Mouse (Mus musculus) limb, embryonic 12.5 days (tissue): ENCODE measurements around the gene Isyna1. TPM values are rescaled to one million over a fixed set of nuclear protein-coding genes. Genes with fewer than 3 reads are reported as not detected.

ENCODE experiments used
- ATAC-seq: fragments of 200-750 bp; cut with Nextera tagmentation; 2 replicates; pipeline ENCODE4 v1.8.0; 2017; ENCODE audit warnings: low read depth, moderate TSS enrichment; ENCODE audit not compliant: insufficient number of reproducible peaks, insufficient read depth, low FRiP score, low TSS enrichment
- H3K27ac ChIP-seq: fragments of 300-500 bp; sonication (generic); 2 replicates; pipeline ENCODE4 v1.5.1; 2016; ENCODE audit warnings: mild to moderate bottlenecking, moderate library complexity
- H3K27me3 ChIP-seq: fragments of 300-500 bp; sonication (generic); 2 replicates; pipeline ENCODE4 v1.6.1; 2016; ENCODE audit warnings: mild to moderate bottlenecking, moderate library complexity
- H3K36me3 ChIP-seq: fragments of 300-500 bp; sonication (generic); 2 replicates; pipeline ENCODE4 v1.6.1; 2016; ENCODE audit warnings: mild to moderate bottlenecking, moderate library complexity
- H3K4me1 ChIP-seq: fragments of 300-500 bp; sonication (generic); replicated peaks from 2 replicates; pipeline ENCODE4 v1.6.1; 2016
- H3K4me2 ChIP-seq: fragments of 300-500 bp; sonication (generic); 2 replicates; pipeline ENCODE4 v1.6.1; 2016; ENCODE audit warnings: mild to moderate bottlenecking, moderate library complexity
- H3K4me3 ChIP-seq: fragments of 300-500 bp; sonication (generic); replicated peaks from 2 replicates; pipeline ENCODE4 v1.5.1; 2016; ENCODE audit warnings: mild to moderate bottlenecking
- H3K9ac ChIP-seq: fragments of 300-500 bp; sonication (generic); replicated peaks from 2 replicates; pipeline ENCODE4 v1.6.1; 2016; ENCODE audit warnings: mild to moderate bottlenecking, moderate library complexity
- H3K9me3 ChIP-seq: fragments of 300-500 bp; sonication (generic); 2 replicates; pipeline ENCODE4 v1.6.1; 2016; ENCODE audit warnings: mild to moderate bottlenecking, moderate library complexity
- WGBS: fragments of 180-500 bp; shearing (Covaris S2); methylation state at CpG from one replicate; pipeline ENCODE4 v1.1.7; 2016; 5-methylcytosine and 5-hydroxymethylcytosine counted together
- polyA plus RNA-seq: library from polyadenylated mRNA; unstranded; fragments of >200 nt; fragmentation: Nextera tagmentation; extraction: Ambion mirVana; gene quantifications from 2 replicates; pipeline ENCODE4 v1.2.1, GENCODE M21; 2016

The Isyna1 gene
- polyA plus RNA-seq, 1 experiment from 2014 or later = 180 TPM

DNA sequence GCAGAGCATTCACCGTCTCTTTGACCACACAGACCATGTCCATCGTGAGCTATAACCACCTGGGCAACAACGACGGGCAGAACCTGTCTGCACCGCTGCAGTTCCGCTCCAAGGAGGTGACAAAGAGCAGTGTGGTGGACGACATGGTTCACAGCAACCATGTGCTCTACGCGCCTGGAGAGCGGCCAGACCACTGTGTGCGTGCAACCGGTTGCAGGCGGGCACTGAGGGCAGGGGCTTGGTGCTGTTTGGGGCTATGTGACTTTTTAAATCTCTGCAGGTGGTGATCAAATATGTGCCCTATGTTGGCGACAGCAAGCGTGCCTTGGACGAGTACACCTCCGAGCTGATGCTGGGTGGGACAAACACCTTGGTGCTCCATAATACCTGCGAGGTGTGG, 2.0 kb downstream of the Isyna1 start:
- peak overlapping the region; percentile 96; the same call in 1 of the 2 replicates for H3K4me2 ChIP-seq
- 94% methylated on average over 18 of the region's 18 CpGs for WGBS
- H3K9ac ChIP-seq = no peak overlapping the region
- no peak for ATAC-seq
- no peaks in the 10 kb centered on the region for H3K9me3 ChIP-seq
- peaks cover 79% of the 10 kb centered on the region for H3K4me1 ChIP-seq
- H3K36me3 ChIP-seq = peaks cover 49% of the 10 kb centered on the region
- H3K4me3 ChIP-seq = 0 out of 2 replicates have a peak overlapping the region, but pooled peaks have one; percentile 4
- no peaks in the 10 kb centered on the region; the same call in 1 of the 2 replicates for H3K27me3 ChIP-seq
- H3K27ac ChIP-seq = no peak overlapping the region

DNA sequence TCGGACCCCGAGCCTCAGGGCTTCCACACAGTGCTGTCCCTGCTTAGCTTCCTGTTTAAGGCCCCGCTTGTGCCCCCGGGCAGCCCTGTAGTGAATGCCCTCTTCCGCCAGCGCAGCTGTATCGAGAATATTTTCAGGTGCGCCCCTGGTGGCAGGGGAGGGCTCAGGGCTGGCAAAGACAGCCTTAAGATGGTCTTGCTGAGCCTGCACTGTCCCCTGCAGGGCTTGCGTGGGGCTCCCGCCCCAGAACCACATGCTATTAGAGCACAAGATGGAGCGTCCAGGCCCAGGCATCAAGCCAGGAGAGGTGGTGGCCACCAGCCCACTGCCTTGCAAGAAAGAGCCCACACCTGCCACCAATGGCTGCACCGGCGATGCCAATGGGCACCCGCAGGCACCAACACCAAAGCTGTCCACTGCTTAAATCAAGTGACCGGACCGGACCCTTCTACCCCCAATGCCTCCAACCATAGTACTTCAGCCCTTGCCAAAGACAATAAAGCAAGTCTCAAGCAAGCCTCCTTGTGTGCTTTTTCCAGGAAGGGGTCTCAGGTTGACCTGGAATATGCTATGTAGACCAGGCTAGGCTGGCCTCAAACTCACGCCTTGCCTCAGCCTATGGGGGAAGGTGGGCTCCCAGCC, 2.7 kb downstream of the Isyna1 start:
- peaks cover 86% of the 10 kb centered on the region for H3K4me1 ChIP-seq
- H3K36me3 ChIP-seq = peaks cover 45% of the 10 kb centered on the region

DNA sequence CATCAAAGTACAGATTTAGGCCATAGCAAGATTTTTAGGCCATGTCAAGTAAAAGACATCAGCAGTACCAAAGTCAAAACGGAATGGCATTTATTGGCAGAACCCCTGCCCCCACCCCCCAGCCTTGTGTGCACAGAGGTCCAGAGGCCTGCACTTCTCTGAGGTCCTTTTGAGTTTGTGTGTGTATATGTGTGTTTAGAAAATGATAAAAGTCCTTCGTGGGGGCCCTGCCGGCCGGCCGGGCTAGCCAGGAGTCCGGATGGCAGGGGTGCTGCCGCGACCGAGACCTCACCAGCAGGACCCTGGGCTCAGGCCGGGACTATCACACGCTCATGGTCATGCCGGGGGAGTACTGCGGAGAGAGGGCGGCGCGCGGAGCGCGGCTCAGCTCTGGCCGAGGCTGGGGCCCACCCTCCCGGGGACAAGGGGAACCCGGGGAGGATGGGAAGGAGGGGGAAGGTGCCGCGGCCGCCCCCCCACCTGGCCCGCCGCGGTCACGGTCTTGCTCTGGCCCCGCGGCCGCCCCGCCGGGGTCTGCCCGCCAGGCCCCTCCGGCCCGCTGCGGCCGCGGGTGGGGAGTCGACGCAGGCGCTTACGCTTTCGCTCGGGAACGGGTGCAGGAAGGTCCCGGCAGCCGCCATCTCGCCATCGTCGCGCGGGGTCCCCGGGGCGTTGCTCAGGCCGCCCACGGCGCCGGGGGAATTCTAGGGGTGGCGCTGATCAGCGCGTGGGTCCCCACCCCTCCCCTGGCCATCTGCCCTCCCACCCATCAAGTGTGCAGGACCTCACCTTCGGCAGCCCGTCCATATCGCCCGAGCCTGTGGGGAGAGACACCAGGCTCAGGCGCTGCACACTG, 3.5 kb downstream of the Isyna1 start:
- 12% methylated on average over 56 of the region's 68 CpGs for WGBS
- H3K27ac ChIP-seq = peak overlapping the region; percentile 62
- H3K9me3 ChIP-seq = no peaks in the 10 kb centered on the region; the same call in 1 of the 2 replicates
- H3K9ac ChIP-seq = peak overlapping the region; percentile 75
- H3K36me3 ChIP-seq = peaks cover 47% of the 10 kb centered on the region
- H3K27me3 ChIP-seq = no peaks in the 10 kb centered on the region; the same call in 1 of the 2 replicates
- peaks cover 86% of the 10 kb centered on the region for H3K4me1 ChIP-seq
- H3K4me2 ChIP-seq = peak overlapping the region; percentile 88
- H3K4me3 ChIP-seq = peak overlapping the region; percentile 50
- ATAC-seq = no peak

More for the DNA sequence above, 2.7 kb downstream of the Isyna1 start:
- H3K9ac ChIP-seq = no peak overlapping the region
- no peaks in the 10 kb centered on the region; the same call in 1 of the 2 replicates for H3K27me3 ChIP-seq
- H3K9me3 ChIP-seq = no peaks in the 10 kb centered on the region
- H3K4me3 ChIP-seq = peak overlapping the region; percentile 50; the same call in 1 of the 2 replicates
- H3K4me2 ChIP-seq = peak overlapping the region; percentile 88
- WGBS = 86% methylated on average over 17 of the region's 17 CpGs
- no peak for ATAC-seq
- H3K27ac ChIP-seq = peak overlapping the region; percentile 50; the same call in 1 of the 2 replicates

DNA sequence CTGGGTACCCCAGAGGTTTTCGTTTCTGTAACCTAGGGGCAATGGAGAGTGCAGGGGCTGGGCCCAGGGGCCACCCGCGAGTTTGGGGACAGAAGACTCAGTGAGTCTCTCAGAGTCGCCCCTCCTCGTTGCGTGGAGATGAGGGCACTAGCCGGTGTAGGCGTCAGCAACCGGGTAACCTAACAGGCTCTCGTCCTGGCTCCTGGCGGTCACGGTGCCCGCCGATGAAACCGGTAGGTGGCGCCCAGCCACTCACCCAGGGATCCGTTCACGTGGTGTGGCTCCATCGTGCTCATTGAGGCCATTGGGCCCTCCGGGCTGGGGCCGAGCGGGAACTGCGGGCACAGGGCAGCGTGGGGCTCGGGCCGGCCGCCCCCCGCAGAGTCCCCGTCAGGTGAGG, 4.1 kb downstream of the Isyna1 start:
- WGBS = under 1% methylated on average over 29 of the region's 29 CpGs
- Histone ChIP-seq H3K9me3 (no peaks in the 10 kb centered on the region; the same call in 1 of the 2 replicates), H3K27ac (peak overlapping the region; percentile 62), H3K4me3 (peak overlapping the region; percentile 50), H3K9ac (peak overlapping the region; percentile 75), H3K4me1 (peaks cover 79% of the 10 kb centered on the region), H3K4me2 (peak overlapping the region; percentile 88), H3K27me3 (no peaks in the 10 kb centered on the region; the same call in 1 of the 2 replicates), H3K36me3 (peaks cover 53% of the 10 kb centered on the region)
- no peak for ATAC-seq

DNA sequence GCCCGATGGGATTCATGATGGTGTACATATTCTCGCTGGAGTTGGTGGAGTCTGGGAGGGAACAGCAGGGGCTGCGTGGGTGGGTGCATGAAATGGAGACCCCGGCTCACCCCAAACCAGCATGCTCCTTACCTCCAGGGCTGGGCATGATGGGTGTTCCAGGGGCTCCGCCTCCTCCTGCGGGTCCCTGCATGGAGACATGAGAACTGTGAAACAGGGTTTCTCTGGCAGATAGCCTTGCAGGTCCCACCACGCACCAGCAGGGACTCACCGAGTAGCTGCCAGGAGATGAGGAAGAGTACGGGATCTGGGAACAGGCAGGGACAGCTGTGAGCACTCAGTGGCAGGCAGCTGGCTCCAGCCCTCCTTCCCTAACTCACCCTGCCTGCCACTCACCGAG, 4.5 kb downstream of the Isyna1 start:
- H3K4me1 ChIP-seq = peaks cover 75% of the 10 kb centered on the region
- ATAC-seq = no peak
- WGBS = 15% methylated on average over 10 of the region's 10 CpGs
- peak overlapping the region; percentile 50 for H3K4me3 ChIP-seq
- no peaks in the 10 kb centered on the region; the same call in 1 of the 2 replicates for H3K27me3 ChIP-seq
- H3K4me2 ChIP-seq = peak overlapping the region; percentile 88
- H3K9ac ChIP-seq = peak overlapping the region; percentile 75; the same call in 1 of the 2 replicates
- H3K27ac ChIP-seq = peak overlapping the region; percentile 62
- H3K36me3 ChIP-seq = peaks cover 58% of the 10 kb centered on the region
- H3K9me3 ChIP-seq = no peaks in the 10 kb centered on the region; the same call in 1 of the 2 replicates

DNA sequence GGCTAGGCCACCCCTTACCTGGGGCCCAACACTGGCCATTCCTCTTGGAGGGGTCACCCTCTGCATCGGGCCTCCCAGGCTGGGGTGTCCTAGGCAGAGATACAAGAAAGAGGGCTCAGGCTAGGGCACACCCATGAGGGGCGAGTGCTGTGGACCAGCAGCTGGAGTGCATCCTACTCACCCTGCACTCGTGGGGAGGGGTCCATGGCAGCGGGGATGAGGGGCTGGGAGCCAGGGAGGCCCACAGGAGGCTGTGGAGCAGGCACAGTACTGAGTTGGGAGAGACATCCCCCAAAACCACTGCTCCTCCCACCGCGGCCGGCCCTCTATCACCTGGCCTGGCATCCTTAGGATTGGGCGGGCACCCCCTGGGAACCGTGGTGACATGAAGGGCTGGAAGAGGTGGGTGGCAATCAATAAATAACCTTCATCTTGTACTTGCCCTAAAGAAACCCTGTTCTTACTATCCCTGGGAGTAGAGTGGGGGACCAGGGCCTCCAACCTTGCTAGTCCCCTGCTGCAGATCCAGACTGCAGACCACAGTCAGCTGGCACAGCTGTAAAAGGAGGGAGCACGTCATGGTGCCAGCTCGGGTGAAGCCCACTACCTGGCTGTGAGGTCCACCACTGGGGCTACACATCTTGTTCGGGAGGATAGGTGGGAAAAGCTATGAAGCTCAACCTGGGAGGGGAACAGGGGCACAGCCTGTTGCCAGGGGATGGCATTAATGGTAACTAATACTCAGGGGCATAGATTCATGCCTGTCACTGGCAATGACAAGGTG, 5.5 kb downstream of the Isyna1 start:
- 85% methylated on average over 12 of the region's 12 CpGs for WGBS
- Histone ChIP-seq H3K27me3 (no peaks in the 10 kb centered on the region; the same call in 1 of the 2 replicates), H3K4me1 (peaks cover 70% of the 10 kb centered on the region), H3K36me3 (peaks cover 62% of the 10 kb centered on the region), H3K9me3 (no peaks in the 10 kb centered on the region; the same call in 1 of the 2 replicates), H3K27ac (peak overlapping the region; percentile 87; the same call in 1 of the 2 replicates), H3K4me3 (no peak overlapping the region), H3K9ac (no peak overlapping the region), H3K4me2 (no peak overlapping the region)
- no peak for ATAC-seq

DNA sequence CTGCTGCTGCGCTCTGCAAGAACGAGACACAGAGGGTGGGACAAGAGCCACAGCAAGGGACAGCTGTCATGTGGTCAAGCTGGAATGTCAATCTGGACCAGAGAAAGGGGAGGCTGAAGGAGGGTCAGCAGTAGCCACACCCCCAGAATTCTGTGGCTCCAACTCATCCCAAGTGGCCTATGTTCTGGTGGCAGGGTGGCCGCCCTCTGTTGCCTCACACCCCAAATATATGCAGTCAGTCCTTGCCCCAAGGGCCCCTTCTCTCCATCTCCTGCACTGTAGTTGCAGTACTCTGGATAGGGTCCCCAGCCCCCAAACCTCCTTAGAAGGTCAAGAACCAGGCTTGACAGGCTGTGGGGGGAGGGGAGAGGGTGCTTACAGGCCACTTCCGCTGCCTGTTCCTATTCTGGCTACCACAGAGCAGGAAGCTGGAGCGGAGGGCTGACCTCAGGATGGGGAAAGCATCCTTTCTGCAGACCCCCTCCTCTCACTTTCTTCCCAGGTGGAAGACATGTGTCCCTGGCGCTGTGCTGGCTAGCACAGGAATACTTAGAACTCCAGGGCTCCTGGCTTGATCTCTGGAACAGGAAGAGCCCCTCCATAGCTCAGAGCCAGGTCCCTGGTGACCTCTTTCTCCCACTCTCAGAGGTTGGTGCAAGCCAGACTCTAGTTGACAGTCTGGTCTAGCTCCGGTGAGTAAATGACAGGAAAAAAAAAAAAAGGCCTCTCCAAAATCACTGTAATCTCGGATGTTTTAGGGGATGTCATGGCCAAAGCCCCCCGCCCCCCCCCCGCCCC, 6.5 kb downstream of the Isyna1 start:
- ATAC-seq = no peak
- Histone ChIP-seq H3K27ac (peak overlapping the region; percentile 87), H3K9ac (0 out of 2 replicates have a peak overlapping the region, but pooled peaks have one; percentile 18), H3K4me2 (peak overlapping the region; percentile 54), H3K4me3 (peak overlapping the region; percentile 28), H3K27me3 (no peaks in the 10 kb centered on the region; the same call in 1 of the 2 replicates), H3K36me3 (peaks cover 61% of the 10 kb centered on the region), H3K9me3 (no peaks in the 10 kb centered on the region; the same call in 1 of the 2 replicates), H3K4me1 (peaks cover 62% of the 10 kb centered on the region)
- 14% methylated on average over 10 of the region's 10 CpGs for WGBS

DNA sequence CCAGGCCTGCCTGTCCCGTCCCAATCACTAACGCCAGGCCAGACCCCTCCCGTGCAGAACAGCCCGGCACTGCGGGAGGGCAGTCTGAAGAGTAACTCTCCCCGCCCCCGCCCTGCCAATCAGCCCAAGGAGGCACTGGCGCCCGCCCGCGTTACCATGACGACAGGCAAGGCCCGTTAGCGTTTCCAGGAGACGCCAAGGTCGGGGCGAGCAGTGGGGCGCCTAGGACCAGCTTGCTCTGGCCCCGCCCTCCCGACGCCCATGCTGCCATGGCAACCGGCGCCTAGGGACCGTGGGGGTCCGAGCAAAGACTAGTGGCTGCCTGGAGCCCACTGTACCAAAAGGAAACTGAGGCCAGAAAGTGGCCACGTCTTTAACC, 7.1 kb downstream of the Isyna1 start:
- Histone ChIP-seq H3K27ac (peak overlapping the region; percentile 87), H3K4me2 (peak overlapping the region; percentile 54), H3K27me3 (no peaks in the 10 kb centered on the region; the same call in 1 of the 2 replicates), H3K4me1 (peaks cover 62% of the 10 kb centered on the region), H3K9ac (no peak overlapping the region), H3K36me3 (peaks cover 55% of the 10 kb centered on the region), H3K9me3 (no peaks in the 10 kb centered on the region; the same call in 1 of the 2 replicates), H3K4me3 (peak overlapping the region; percentile 28)
- ATAC-seq = peak; percentile 15; the same call in 1 of the 2 replicates
- WGBS = 3% methylated on average over 26 of the region's 26 CpGs

DNA sequence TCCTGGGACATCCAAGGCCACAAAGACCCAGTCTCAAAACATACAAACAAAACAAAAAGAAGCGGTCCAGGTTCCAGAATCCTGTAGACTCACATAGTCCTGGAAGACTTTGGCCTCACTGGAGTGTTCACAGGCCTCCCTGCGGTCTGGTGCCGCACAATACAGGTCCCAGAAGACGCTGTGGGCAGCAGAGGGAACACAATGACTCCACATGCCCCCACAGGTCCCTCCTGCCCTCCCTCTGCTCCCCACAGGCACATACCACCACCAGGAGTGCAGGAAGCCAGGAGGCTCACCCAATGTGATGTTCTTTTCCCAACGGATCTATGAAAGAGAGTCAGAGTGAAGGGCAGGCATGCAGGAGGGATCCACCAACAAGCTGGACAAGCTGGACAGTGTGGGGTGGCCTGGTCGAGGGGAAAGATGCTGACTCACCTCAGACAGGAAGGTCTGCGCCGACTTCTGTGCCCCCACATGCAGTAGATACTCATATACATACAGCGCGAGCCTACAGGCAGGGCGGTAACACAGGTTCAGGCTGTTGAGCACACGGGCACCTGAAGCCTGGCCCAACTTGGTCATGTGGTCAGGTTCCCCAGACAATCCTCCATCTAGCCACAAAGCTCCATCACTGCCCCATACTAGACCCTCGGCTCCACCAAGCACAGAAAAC, 8.1 kb downstream of the Isyna1 start:
- peaks cover 45% of the 10 kb centered on the region for H3K36me3 ChIP-seq
- H3K27me3 ChIP-seq = no peaks in the 10 kb centered on the region; the same call in 1 of the 2 replicates
- peaks cover 64% of the 10 kb centered on the region for H3K4me1 ChIP-seq
- H3K4me3 ChIP-seq = no peak overlapping the region
- H3K4me2 ChIP-seq = no peak overlapping the region
- no peaks in the 10 kb centered on the region; the same call in 1 of the 2 replicates for H3K9me3 ChIP-seq
- H3K27ac ChIP-seq = peak overlapping the region; percentile 18; the same call in 1 of the 2 replicates
- H3K9ac ChIP-seq = no peak overlapping the region
- ATAC-seq = no peak
- WGBS = 94% methylated on average over 13 of the region's 13 CpGs
